Mouse (Mus musculus) embryonic fibroblast, embryonic 13.5 days (primary cell): ENCODE measurements around the gene Olfr1412.

Experiments used
- CTCF ChIP-seq: IDR thresholded peaks from 2 replicates; pipeline ENCODE4 v1.5.1; 2011; ENCODE audit warnings: mild to moderate bottlenecking, control low read depth, low read length, moderate library complexity, borderline replicate concordance; ENCODE audit not compliant: insufficient read depth
- POLR2A ChIP-seq: IDR thresholded peaks from 2 replicates; pipeline ENCODE4 v1.6.1; 2011; ENCODE audit warnings: low read depth, mild to moderate bottlenecking, control low read depth, low read length, moderate library complexity

DNA sequence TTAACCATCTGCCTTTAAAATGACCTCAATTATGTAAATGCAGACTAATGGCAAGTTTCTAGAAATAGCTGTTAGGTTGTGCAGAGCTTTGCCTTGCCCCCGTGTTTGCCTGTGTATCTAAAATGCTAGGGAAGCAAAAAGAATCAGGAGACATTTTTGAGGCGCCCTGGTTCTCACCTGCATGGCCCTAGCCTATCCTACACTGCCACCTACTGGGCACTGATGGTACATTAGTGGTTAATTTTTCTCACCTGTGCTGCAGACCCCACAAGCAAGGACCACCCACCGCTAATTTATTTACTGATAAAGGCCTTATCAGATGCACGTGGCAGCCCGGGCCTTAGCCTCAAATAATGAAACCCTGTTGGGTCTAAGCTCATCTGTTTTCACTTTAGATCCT lies 25.4 kb downstream of the Olfr1412 start:
- TF ChIP-seq CTCF (peak; percentile 63; the same call in 1 of the 2 replicates), POLR2A (no peak)
